Mouse (Mus musculus): ENCODE measurements around the gene Col4a1. TPM values are rescaled to one million over a fixed set of nuclear protein-coding genes. Genes with fewer than 3 reads are reported as not detected.
A peak's percentile ranks its signal among the peaks of the same experiment; 100 is the strongest.

The Col4a1 gene
- total RNA-seq, 2 experiments from 2014 or later: 969 to 1,074 TPM

- no peak for DNase-seq (ENCODE audit: low spot score in 2 of 2)
These were observed 8.5 kb downstream of the Col4a1 start for GRCm38 (mm10) chr8:11304027-11304601.

- DNase-seq (ENCODE audit: low spot score in 2 of 2): no peak
These were observed 12.2 kb downstream of the Col4a1 start for GRCm38 (mm10) chr8:11300436-11300835.

GRCm38 (mm10) chr8:11299317-11299602 is 13.4 kb downstream of the Col4a1 start:
- DNase-seq (ENCODE audit: low spot score in 2 of 2): no peak

- no peak for DNase-seq (ENCODE audit: low spot score in 2 of 2)
These were observed 13.9 kb downstream of the Col4a1 start for GRCm38 (mm10) chr8:11298531-11299316.

GRCm38 (mm10) chr8:11297141-11297838 is 15.3 kb downstream of the Col4a1 start:
- no peak for DNase-seq (ENCODE audit: low spot score in 2 of 2)

- no peak for DNase-seq (ENCODE audit: low spot score in 2 of 2)
These were observed 16.2 kb downstream of the Col4a1 start for GRCm38 (mm10) chr8:11296282-11296943.

GRCm38 (mm10) chr8:11292611-11293010 is 20.0 kb downstream of the Col4a1 start:
- no peak for DNase-seq (ENCODE audit: low spot score in 2 of 2)

- DNase-seq (ENCODE audit: low spot score in 2 of 2): no peak
These were observed 22.1 kb downstream of the Col4a1 start for GRCm38 (mm10) chr8:11290533-11290932.

- no peak for DNase-seq (ENCODE audit: low spot score in 2 of 2)
These were observed 24.3 kb downstream of the Col4a1 start for GRCm38 (mm10) chr8:11288286-11288685.

- no peak for DNase-seq (ENCODE audit: low spot score in 2 of 2)
These were observed 25.5 kb downstream of the Col4a1 start for GRCm38 (mm10) chr8:11287139-11287538.

- DNase-seq (ENCODE audit: low spot score in 2 of 2): no peak
These were observed 27.2 kb downstream of the Col4a1 start for GRCm38 (mm10) chr8:11285437-11285836.

- no peak for DNase-seq (ENCODE audit: low spot score in 2 of 2)
These were observed 29.4 kb downstream of the Col4a1 start for GRCm38 (mm10) chr8:11283217-11283616.

GRCm38 (mm10) chr8:11282696-11283095 is 29.9 kb downstream of the Col4a1 start:
- DNase-seq (ENCODE audit: low spot score in 2 of 2): no peak

- DNase-seq (ENCODE audit: low spot score in 2 of 2): no peak
These were observed 30.5 kb downstream of the Col4a1 start for GRCm38 (mm10) chr8:11282139-11282538.

- no peak for DNase-seq (ENCODE audit: low spot score in 2 of 2)
These were observed 31.8 kb downstream of the Col4a1 start for GRCm38 (mm10) chr8:11280721-11281268.

GRCm38 (mm10) chr8:11279296-11279826 is 33.3 kb downstream of the Col4a1 start:
- DNase-seq (ENCODE audit: low spot score in 2 of 2): no peak

- DNase-seq (ENCODE audit: low spot score in 2 of 2): peak in 1 of 2 experiments; percentile 64
These were observed 34.5 kb downstream of the Col4a1 start for GRCm38 (mm10) chr8:11278101-11278611.

- no peak for DNase-seq (ENCODE audit: low spot score in 2 of 2)
These were observed 35.0 kb downstream of the Col4a1 start for GRCm38 (mm10) chr8:11277602-11278051.

- no peak for DNase-seq (ENCODE audit: low spot score in 2 of 2)
These were observed 36.3 kb downstream of the Col4a1 start for GRCm38 (mm10) chr8:11276286-11276685.

GRCm38 (mm10) chr8:11274415-11274814 is 38.2 kb downstream of the Col4a1 start:
- no peak for DNase-seq (ENCODE audit: low spot score in 2 of 2)
